Mouse (Mus musculus) left cerebral cortex, adult 8-10 months (tissue): ENCODE results near the gene Vmn2r67. TPM values are rescaled to one million over a fixed set of nuclear protein-coding genes. Genes with fewer than 3 reads are reported as not detected.
"Not testable (repeated sequence)": the region's sequence is repeated elsewhere in the genome, so short reads cannot be mapped to it uniquely, and the experiment has no call there.

Source experiments
- DNase-seq, 2 experiments: peaks; one replicate each; pipeline ENCODE4 v3.0.0; 2022; ENCODE audit warnings: low spot score in 2 of 2
- total RNA-seq, 4 experiments: library from RNA; stranded (reverse); gene quantifications; 2 replicates each; pipeline ENCODE4 v1.2.4; 2022

Gene Vmn2r67
- not detected for total RNA-seq

- DNase-seq: no peak
Measured at GRCm38 (mm10) chr7:85155898-85156297, at the start of gene Vmn2r67. Vmn2r67 (minus strand) TSS chr7:85155998.

GRCm38 (mm10) chr7:85104531-85104930 is 51.3 kb downstream of the Vmn2r67 start:
- DNase-seq: not testable (repeated sequence)

Other genes with a start within 250 kb of the Vmn2r67 start
- gene Vmn2r65, start 191.9 kb downstream of the Vmn2r67 start, total RNA-seq: not detected
- not detected for gene Vmn2r66, start 143.7 kb downstream of the Vmn2r67 start, total RNA-seq
- gene Vmn2r68, start 81.8 kb upstream of the Vmn2r67 start, total RNA-seq: not detected